Mouse (Mus musculus): ENCODE results near the gene Plppr2. TPM values are rescaled to one million over a fixed set of nuclear protein-coding genes. Genes with fewer than 3 reads are reported as not detected.

Plppr2 gene
- polyA plus RNA-seq, 1 experiment from 2014 or later = 2.2 TPM

DNA sequence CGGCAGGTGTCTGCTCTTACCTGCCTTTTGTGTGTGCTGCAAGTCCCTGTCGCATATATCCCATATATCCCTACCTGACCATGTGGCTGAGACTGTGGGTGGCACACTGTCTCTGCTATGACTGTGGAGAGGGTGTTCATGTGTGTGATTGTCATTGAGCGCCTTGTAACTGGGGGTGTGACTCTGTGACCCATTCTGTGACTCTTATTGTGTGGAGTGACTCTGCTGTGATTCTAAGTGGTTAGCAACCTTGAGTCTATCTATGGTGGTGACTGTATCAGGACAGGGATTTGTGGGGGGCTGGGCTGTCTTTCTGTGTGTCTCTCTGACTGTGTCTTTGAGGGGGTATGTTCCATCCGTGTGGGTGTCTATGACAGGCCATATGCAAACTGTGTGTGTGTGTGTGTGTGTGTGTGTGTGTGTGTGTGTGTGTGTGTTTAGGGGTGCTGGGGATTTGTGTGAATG is 910 bp downstream of the Plppr2 start:
- no peaks in the 10 kb centered on the region; the same call in 1 of the 2 replicates for H3K4me1 ChIP-seq (ENCODE audit: insufficient read depth, low read depth, low read length)
- H3K4me3 ChIP-seq (ENCODE audit: low read depth, low read length) = no peak overlapping the region
- no peak for ATAC-seq
- DNase-seq (ENCODE audit: low spot score) = no peak
- WGBS = 71% methylated on average over 4 of the region's 4 CpGs
- no peak overlapping the region for H3K9ac ChIP-seq (replicated peaks; ENCODE audit: low read depth)
- H3K4me2 ChIP-seq (replicated peaks; ENCODE audit: low read depth, low read length) = no peak overlapping the region
- H3K9me3 ChIP-seq (ENCODE audit: low read length) = no peaks in the 10 kb centered on the region
- H3K36me3 ChIP-seq (ENCODE audit: insufficient read depth, low read length) = no peaks in the 10 kb centered on the region
- no peak overlapping the region for H3K27ac ChIP-seq (ENCODE audit: low read length)
- TF ChIP-seq EP300 (IDR thresholded peaks at IDR 0.05) = no peak
- TF ChIP-seq CTCF (IDR thresholded peaks at IDR 0.05) = no peak
- H3K27me3 ChIP-seq (replicated peaks; ENCODE audit: insufficient read depth, low read length) = no peaks in the 10 kb centered on the region

DNA sequence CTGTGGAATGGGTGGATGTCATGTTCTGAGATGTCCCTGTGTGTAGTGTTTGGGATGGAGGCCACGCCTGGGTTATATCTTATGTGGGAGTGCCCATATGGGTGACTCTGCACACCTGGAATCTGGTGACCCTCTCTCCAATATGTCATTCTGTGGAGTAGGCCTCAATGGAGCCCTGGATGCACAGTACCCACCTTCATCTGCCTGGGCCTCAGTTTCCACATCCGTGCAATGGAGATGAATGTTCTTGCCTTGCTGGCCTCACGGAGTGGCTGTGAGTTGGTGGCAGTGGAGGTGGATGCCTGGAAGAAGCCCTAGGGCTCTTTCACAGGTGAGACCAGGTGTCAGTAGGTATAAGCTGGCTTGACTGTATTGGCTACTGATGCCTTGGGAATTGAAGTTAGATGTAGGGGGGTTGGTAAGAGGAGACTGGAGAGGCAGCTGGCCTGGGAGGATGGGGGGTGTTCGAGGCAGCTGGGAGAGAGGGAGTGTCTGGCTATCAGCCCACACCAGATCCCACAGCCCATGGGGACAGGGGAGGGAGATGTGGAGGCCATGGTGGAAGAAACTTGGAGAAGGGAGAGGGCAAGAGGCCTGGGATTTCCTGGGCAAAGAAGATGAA is 1.5 kb downstream of the Plppr2 start:
- Histone ChIP-seq H3K4me1 (ENCODE audit: insufficient read depth, low read depth, low read length) (no peaks in the 10 kb centered on the region; the same call in 1 of the 2 replicates), H3K4me2 (replicated peaks; ENCODE audit: low read depth, low read length) (no peak overlapping the region), H3K27ac (ENCODE audit: low read length) (no peak overlapping the region), H3K4me3 (ENCODE audit: low read depth, low read length) (no peak overlapping the region), H3K9me3 (ENCODE audit: low read length) (no peaks in the 10 kb centered on the region), H3K9ac (replicated peaks; ENCODE audit: low read depth) (no peak overlapping the region), H3K36me3 (ENCODE audit: insufficient read depth, low read length) (no peaks in the 10 kb centered on the region), H3K27me3 (replicated peaks; ENCODE audit: insufficient read depth, low read length) (no peaks in the 10 kb centered on the region)
- DNase-seq (ENCODE audit: low spot score) = no peak
- no peak for ATAC-seq
- 74% methylated on average over 4 of the region's 4 CpGs for WGBS
- TF ChIP-seq CTCF (IDR thresholded peaks at IDR 0.05) = no peak
- no peak for TF ChIP-seq EP300 (IDR thresholded peaks at IDR 0.05)

DNA sequence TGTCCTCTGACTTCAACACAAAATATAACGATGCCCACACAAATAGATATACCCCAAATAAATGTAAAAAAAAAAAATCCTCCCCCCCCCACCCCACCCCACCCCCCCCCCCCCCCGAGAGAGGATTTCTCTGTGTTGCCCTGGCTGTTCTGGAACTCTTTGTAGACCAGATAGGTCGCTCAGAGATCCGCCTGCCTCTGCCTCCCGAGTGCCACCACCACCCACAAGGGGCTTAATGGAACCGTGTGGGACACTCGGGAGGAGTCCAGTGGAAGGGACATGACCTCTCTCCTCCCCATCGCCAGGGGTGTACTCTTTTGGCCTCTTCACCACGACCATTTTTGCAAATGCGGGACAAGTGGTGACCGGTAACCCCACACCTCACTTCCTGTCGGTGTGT is 6.2 kb downstream of the Plppr2 start:
- WGBS = 75% methylated on average over 12 of the region's 12 CpGs
- Histone ChIP-seq H3K27ac (ENCODE audit: low read length) (no peak overlapping the region), H3K27me3 (replicated peaks; ENCODE audit: insufficient read depth, low read length) (no peaks in the 10 kb centered on the region), H3K9me3 (ENCODE audit: low read length) (no peaks in the 10 kb centered on the region), H3K36me3 (ENCODE audit: insufficient read depth, low read length) (no peaks in the 10 kb centered on the region), H3K9ac (replicated peaks; ENCODE audit: low read depth) (no peak overlapping the region), H3K4me2 (replicated peaks; ENCODE audit: low read depth, low read length) (no peak overlapping the region), H3K4me3 (ENCODE audit: low read depth, low read length) (no peak overlapping the region), H3K4me1 (ENCODE audit: insufficient read depth, low read depth, low read length) (no peaks in the 10 kb centered on the region)
- no peak for DNase-seq (ENCODE audit: low spot score)
- TF ChIP-seq CTCF (IDR thresholded peaks at IDR 0.05) (no peak), EP300 (IDR thresholded peaks at IDR 0.05) (no peak)
- no peak for ATAC-seq

DNA sequence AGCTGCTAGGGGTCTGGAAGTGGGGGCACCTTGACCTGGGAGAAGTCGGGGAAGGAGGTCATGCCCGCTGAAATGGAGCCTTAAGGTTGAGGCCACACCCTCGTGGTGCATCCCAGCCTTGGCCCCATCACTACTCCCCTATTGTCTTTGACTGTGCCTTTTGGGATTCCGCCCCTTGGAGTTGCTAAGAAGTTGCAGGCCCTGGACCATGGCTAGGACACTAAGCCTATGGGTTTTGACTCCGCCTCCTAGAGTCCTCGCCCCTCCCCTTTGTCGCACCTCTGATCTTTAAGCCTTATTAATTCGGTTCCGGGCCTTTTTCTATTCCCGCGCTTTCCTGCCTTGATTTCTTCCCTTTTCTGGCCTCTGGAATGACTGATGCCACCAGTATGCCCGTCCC is 6.8 kb downstream of the Plppr2 start:
- Histone ChIP-seq H3K4me3 (ENCODE audit: low read depth, low read length) (no peak overlapping the region), H3K4me2 (replicated peaks; ENCODE audit: low read depth, low read length) (no peak overlapping the region), H3K27ac (ENCODE audit: low read length) (no peak overlapping the region), H3K9me3 (ENCODE audit: low read length) (no peaks in the 10 kb centered on the region), H3K9ac (replicated peaks; ENCODE audit: low read depth) (no peak overlapping the region), H3K36me3 (ENCODE audit: insufficient read depth, low read length) (no peaks in the 10 kb centered on the region), H3K4me1 (ENCODE audit: insufficient read depth, low read depth, low read length) (no peaks in the 10 kb centered on the region), H3K27me3 (replicated peaks; ENCODE audit: insufficient read depth, low read length) (no peaks in the 10 kb centered on the region)
- TF ChIP-seq CTCF (IDR thresholded peaks at IDR 0.05) = no peak
- DNase-seq (ENCODE audit: low spot score) (no peak), ATAC-seq (no peak)
- 39% methylated on average over 12 of the region's 12 CpGs for WGBS

DNA sequence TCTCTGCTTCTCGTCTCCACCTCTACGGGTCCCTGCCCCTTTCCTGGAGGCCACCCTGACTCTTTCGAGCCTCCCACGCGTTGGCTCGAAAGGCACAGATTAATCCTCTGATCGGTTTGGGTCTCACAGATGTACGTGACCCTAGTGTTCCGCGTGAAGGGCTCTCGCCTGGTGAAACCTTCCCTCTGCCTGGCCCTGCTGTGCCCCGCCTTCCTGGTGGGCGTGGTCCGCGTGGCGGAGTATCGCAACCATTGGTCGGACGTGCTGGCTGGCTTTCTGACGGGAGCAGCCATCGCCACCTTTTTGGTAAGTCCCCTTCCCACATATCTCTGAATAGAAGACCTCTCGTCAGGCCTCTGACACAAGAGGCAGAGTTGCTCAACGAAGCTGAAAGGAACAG is 7.4 kb downstream of the Plppr2 start:
- no peaks in the 10 kb centered on the region for H3K9me3 ChIP-seq (ENCODE audit: low read length)
- no peaks in the 10 kb centered on the region for H3K27me3 ChIP-seq (replicated peaks; ENCODE audit: insufficient read depth, low read length)
- no peaks in the 10 kb centered on the region for H3K36me3 ChIP-seq (ENCODE audit: insufficient read depth, low read length)
- H3K9ac ChIP-seq (replicated peaks; ENCODE audit: low read depth) = no peak overlapping the region
- WGBS = 15% methylated on average over 23 of the region's 23 CpGs
- DNase-seq (ENCODE audit: low spot score) (no peak), ATAC-seq (no peak)
- H3K4me2 ChIP-seq (replicated peaks; ENCODE audit: low read depth, low read length) = no peak overlapping the region
- TF ChIP-seq CTCF (IDR thresholded peaks at IDR 0.05) (no peak), EP300 (IDR thresholded peaks at IDR 0.05) (no peak)
- H3K4me3 ChIP-seq (ENCODE audit: low read depth, low read length) = no peak overlapping the region
- no peaks in the 10 kb centered on the region for H3K4me1 ChIP-seq (ENCODE audit: insufficient read depth, low read depth, low read length)
- no peak overlapping the region for H3K27ac ChIP-seq (ENCODE audit: low read length)

DNA sequence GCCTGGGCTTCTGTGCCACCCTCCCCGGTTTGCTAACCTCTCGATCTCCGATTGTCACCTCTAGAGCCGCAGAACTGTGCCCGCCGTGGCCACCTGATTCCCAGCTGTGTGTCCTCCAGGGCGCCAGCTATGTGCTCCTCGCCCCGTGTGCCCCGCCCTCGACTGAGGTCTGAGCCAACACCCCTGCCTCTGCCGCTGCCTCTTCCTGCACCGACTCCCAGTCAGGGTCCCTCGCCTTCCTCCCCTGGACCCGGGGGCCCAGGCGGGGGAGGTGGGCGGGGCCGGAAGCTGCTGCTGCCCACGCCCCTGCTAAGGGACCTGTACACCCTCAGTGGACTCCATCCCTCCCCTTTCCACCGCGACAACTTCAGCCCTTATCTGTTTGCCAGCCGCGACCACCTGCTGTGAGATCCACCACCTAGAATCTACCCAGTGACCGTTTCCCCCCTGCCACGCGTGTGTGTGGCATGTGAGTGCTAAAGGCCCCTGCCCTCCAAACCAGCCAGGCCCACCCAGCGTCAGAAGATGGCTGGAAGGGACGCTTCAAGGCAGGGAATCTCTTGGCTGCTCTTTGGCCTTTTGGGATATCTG is 10.8 kb downstream of the Plppr2 start:
- Histone ChIP-seq H3K4me2 (replicated peaks; ENCODE audit: low read depth, low read length) (no peak overlapping the region), H3K27ac (ENCODE audit: low read length) (no peak overlapping the region), H3K9me3 (ENCODE audit: low read length) (no peaks in the 10 kb centered on the region), H3K36me3 (ENCODE audit: insufficient read depth, low read length) (no peaks in the 10 kb centered on the region), H3K4me3 (ENCODE audit: low read depth, low read length) (no peak overlapping the region), H3K9ac (replicated peaks; ENCODE audit: low read depth) (no peak overlapping the region), H3K4me1 (ENCODE audit: insufficient read depth, low read depth, low read length) (no peaks in the 10 kb centered on the region), H3K27me3 (replicated peaks; ENCODE audit: insufficient read depth, low read length) (no peaks in the 10 kb centered on the region)
- ATAC-seq = no peak
- WGBS = 11% methylated on average over 26 of the region's 28 CpGs
- no peak for DNase-seq (ENCODE audit: low spot score)
- TF ChIP-seq CTCF (IDR thresholded peaks at IDR 0.05) (no peak), EP300 (IDR thresholded peaks at IDR 0.05) (no peak)
